7 mouse cellular contexts compared by ENCODE assay signal in the genomic region with DNA sequence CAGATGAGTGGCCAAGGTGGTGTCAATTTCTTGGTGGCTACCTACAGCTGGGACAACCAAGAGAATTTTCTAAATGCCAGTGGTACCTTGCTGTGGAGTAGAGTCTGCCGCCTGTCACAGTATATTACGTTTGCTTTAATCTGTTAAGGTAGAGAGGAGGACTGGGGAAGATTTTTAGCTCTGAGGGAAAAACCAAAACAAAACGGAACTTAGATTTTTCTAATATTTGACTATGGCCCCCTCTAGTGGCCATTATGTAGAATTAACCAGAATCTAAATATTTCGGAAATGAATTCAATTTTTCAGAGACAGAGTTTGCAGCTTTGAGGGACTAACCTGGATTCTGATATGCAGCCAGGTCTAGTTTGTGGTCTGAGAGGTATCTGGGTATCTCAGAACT. TPM values are rescaled to one million over a fixed set of nuclear protein-coding genes. Genes with fewer than 3 reads are reported as not detected.
DNase-seq lines count a peak whose midpoint lies in the region; ATAC-seq lines count a peak whose summit lies in the region.

No protein-coding gene starts in this region.

- H3K36me3 ChIP-seq in limb, embryonic 12.5 days = no peaks in the 10 kb centered on the region
- no peaks in the 10 kb centered on the region for H3K36me3 ChIP-seq in limb, embryonic 10.5 days

- no peaks in the 10 kb centered on the region for H3K4me1 ChIP-seq in limb, embryonic 12.5 days (replicated peaks)
- no peaks in the 10 kb centered on the region for H3K4me1 ChIP-seq in limb, embryonic 10.5 days

- DNase-seq in limb, embryonic 10.5 days (ENCODE audit: low spot score) = no peak
- DNase-seq in frontal cortex, postnatal 36 days (ENCODE audit: low spot score in 2 of 2) = no peak
- DNase-seq in cerebellum, adult 18-20 months = no peak

- no peak for ATAC-seq in limb, embryonic 12.5 days (ENCODE audit: insufficient number of reproducible peaks, insufficient read depth, low FRiP score, low TSS enrichment, low read depth)
- ATAC-seq in activated CD4-positive, CD25-positive, alpha-beta regulatory T cell, adult 4 months = peak; percentile 40
- ATAC-seq in granulocyte monocyte progenitor cell, adult 5-6 weeks (replicated peaks; ENCODE audit: poor library complexity, severe bottlenecking) = peak; percentile 27
- ATAC-seq in neutrophil, adult 5-6 weeks (ENCODE audit: extremely low read depth, insufficient number of reproducible peaks, low FRiP score, poor library complexity, severe bottlenecking) = 0 out of 2 replicates have a peak, but pooled peaks have one; percentile 26

- no peaks in the 10 kb centered on the region for H3K9me3 ChIP-seq in limb, embryonic 12.5 days
- H3K9me3 ChIP-seq in limb, embryonic 10.5 days (replicated peaks) = no peaks in the 10 kb centered on the region

- no peak overlapping the region for H3K4me2 ChIP-seq in limb, embryonic 12.5 days

- peaks cover 7% of the 10 kb centered on the region for H3K27me3 ChIP-seq in limb, embryonic 12.5 days
- H3K27me3 ChIP-seq in limb, embryonic 10.5 days (ENCODE audit: low read depth, poor library complexity, severe bottlenecking) = 0 out of 2 replicates have a peak, but pooled peaks cover 4% of the 10 kb centered on the region

- no peak overlapping the region for H3K4me3 ChIP-seq in limb, embryonic 12.5 days (replicated peaks)
- no peak overlapping the region for H3K4me3 ChIP-seq in limb, embryonic 10.5 days

- 0 out of 2 replicates have a peak overlapping the region, but pooled peaks have one; percentile 14 for H3K9ac ChIP-seq in limb, embryonic 12.5 days (replicated peaks)

- WGBS in limb, embryonic 12.5 days = 3% methylated on average over 4 of the region's 4 CpGs
- 12% methylated on average over 4 of the region's 4 CpGs for WGBS in limb, embryonic 10.5 days

- no peak overlapping the region for H3K27ac ChIP-seq in limb, embryonic 12.5 days
- H3K27ac ChIP-seq in limb, embryonic 10.5 days = no peak overlapping the region

RNA-seq across cellular contexts. Expression of gene Papolg, which starts 59.3 kb away (rescaled TPM):
- polyA plus RNA-seq in limb, embryonic 12.5 days (2016; fragmentation: Nextera tagmentation; extraction: Ambion mirVana) = 22.7 and 25.7 TPM in 2 replicates
- polyA plus RNA-seq in limb, embryonic 10.5 days (2016; fragmentation: Nextera tagmentation; extraction: Ambion mirVana) = 16.4 and 19.7 TPM in 2 replicates
- 10 to 100 TPM; 34.0 to 43.1 TPM for polyA plus RNA-seq in activated CD4-positive, CD25-positive, alpha-beta regulatory T cell, adult 4 months (2017; shearing (Covaris generic))
- 14.9 and 15.6 TPM in 2 replicates for total RNA-seq in granulocyte monocyte progenitor cell, adult 5-6 weeks (2014; fragmentation: Nextera tagmentation)
- 15.5 and 15.8 TPM in 2 replicates for total RNA-seq in granulocyte monocyte progenitor cell, adult 5-6 weeks (2017)
- 51.8 and 70.9 TPM in 2 replicates for total RNA-seq in neutrophil, adult 5-6 weeks (2017)
